Mouse (Mus musculus) frontal cortex, postnatal 25 days (tissue): ENCODE results near the gene Nsg2.
"Not testable (repeated sequence)": the region's sequence is repeated elsewhere in the genome, so short reads cannot be mapped to it uniquely, and the experiment has no call there.

ENCODE experiments used
- DNase-seq, 2 experiments: peaks; one replicate each; pipeline ENCODE4 v3.0.0; 2022; ENCODE audit warnings: low spot score in 2 of 2

The Nsg2 gene

DNA sequence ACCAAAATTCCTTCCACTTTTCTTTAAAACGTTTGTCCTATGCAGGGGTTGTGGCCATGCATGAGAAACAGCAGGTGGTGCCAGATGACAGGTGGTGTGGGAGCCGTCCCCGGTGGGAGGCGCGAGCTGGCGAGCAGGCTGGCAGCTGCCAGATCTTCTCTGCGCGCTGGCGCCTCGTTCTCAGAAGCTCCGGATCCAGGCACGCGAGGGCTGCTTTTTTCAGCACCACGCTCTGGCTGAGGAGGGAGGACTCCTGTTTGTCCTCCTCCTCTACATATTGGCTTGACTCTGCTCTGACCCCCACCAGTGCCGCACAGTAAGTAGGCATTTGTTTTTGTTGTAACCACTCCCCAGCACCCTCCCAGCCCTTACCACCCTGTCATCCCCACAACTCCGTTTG is at the start of gene Nsg2:
Gene Nsg2, plus strand, starts transcription at position 183 of the 400 bp plus-strand sequence.
- peak; percentile 66 to 76 for DNase-seq

DNA sequence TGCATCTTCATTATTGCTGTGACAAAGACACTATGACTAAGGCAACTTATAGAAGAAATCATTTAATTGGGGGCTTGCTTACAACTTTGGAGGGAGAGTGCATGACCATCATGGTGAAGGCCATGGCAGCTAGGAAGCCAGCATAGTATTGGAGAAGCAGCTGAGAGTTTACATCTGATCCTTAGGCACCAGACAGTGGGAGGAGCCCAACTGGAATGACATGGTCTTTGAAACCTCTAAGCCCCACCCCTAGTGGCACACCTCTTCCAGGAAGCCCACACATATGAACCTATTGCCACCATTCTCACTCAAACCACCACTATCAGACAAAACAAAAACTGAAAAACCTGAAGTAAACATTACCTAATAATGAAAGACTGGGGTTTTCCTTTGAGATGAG is 40.2 kb upstream of the Nsg2 start:
- DNase-seq, result no peak

- DNase-seq, result no peak
These were observed 36.3 kb upstream of the Nsg2 start for GRCm38 (mm10) chr11:31963993-31964392.

GRCm38 (mm10) chr11:31965256-31966134 is 34.8 kb upstream of the Nsg2 start, which contains the start of gene 4930524B15Rik:
Gene 4930524B15Rik, plus strand, starts transcription at chr11:31965592.
- DNase-seq, result no peak

DNA sequence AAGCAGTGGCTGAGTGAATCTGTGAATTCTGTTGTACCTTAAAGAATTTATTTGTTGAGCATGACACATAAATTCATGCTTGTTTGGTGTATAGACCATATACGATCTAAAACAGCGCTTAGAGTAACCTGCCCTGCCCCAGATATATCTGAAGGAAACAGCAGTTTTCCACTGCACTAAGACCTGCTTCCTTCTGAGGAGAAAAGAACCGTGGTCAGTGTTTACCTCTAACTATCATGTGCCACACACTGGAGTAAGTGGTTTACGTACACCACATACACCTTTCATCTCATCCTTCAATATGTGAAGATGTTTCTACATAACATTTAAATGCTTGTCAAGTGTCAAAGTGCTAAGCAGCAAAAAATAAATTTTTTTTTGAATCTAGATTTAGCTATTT is 26.1 kb upstream of the Nsg2 start:
- no peak for DNase-seq

GRCm38 (mm10) chr11:31974826-31975225 is 25.4 kb upstream of the Nsg2 start:
- no peak for DNase-seq

DNA sequence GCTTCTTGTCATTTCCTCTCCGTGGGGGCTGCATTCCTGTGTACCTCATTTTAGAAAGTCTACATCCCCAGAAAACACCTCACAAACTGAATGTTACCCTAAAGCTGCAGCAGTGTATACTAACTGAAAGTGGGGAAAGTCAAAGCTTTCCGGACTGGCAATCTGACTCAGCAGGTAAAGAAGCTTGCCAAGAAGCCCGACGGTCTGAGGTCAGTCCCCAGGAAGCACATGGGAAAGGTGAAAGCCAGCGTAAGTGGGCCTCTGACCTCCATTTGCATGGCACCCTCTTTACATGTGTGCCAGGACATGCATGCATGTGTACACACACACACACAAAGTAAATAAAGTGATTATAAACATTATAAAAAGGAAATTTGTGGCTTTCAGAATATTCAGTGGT is 24.6 kb upstream of the Nsg2 start:
- DNase-seq, result no peak

DNA sequence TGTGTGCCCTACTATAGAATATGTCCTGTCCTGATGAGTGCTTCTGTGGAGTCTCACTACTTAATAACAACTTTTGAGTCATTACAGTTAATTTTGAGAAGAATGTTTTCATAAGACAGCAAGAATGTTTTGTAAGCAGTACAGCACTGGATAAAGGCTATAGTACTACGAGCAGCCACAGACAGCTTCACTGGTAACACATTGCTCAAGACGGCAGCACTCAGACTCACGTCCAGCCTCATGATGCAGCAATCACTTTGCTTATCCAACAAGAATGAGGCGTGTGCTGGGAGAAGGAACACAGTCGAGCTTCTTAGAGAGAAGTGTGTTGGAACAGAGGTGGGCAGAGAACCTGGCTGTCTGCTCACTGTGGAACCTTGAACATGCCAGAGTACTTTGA is 24.1 kb upstream of the Nsg2 start:
- DNase-seq, result no peak

- not testable (repeated sequence) for DNase-seq
These were observed 20.2 kb upstream of the Nsg2 start for GRCm38 (mm10) chr11:31980089-31980488.

DNA sequence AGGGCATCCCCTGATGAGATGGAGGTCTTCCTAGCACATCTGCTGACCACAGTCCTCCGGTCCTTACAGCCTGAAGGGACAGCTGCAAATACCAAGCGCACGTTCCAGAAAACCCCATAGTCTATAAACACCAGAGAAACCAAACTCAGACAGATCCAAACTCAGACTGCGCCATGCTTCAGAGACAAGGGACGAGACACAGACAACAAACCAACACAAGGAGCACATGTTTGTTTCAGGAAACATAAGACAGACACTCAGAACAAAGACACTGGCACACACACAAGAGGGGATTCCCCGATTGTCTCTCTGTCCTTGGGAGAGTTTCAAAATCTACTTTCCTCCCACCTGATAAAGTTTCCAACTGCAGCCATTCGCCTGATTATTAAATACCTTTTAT is 18.4 kb upstream of the Nsg2 start:
- no peak for DNase-seq

GRCm38 (mm10) chr11:31982247-31982943 is 17.9 kb upstream of the Nsg2 start:
- DNase-seq, result not testable (repeated sequence)

GRCm38 (mm10) chr11:31983249-31983648 is 17.0 kb upstream of the Nsg2 start:
- no peak for DNase-seq

DNA sequence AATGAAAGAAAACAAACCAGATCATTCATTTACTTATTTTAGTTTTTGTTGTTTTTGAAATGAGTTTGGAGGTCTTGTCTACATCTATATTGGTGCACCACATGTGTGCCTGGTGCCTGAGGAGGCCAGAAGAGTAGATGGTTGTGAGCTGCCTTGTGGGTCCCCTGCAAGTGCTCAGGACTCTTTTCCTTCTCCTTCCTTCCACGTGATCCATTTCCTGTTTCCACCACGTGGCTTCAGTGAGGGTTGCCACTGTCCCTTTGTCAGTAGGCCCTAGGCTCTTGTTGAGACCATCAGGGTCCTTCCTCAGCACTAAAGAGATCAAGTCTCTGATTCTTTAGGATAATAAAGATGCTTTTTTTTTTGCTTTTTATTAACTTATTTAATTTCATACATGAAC is 15.5 kb upstream of the Nsg2 start:
- no peak for DNase-seq

GRCm38 (mm10) chr11:31992535-31992934 is 7.7 kb upstream of the Nsg2 start:
- no peak for DNase-seq

DNA sequence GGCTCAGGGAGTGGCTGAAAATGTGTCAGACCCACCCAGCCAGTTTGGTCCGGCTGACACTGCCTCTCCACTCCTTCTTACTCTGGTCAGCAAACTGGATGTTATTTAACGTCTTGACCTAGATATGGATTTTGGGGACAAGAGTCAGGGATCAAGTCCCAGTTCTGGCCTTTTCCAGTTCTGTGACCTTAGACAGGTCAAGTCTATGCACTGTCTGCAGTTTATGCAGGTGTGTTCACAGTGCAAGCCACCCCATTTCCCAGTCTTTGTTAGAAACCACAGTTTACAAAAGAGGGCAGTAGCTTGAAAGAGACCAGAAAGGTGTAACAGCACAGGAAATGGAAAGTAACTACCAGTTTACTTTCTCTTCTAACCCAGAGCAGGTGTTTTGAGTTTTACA is 547 bp upstream of the Nsg2 start:
- DNase-seq, result no peak

- DNase-seq, result no peak
These were observed 1.1 kb downstream of the Nsg2 start for GRCm38 (mm10) chr11:32001181-32001910.

- DNase-seq, result no peak
These were observed 2.4 kb downstream of the Nsg2 start for GRCm38 (mm10) chr11:32002670-32003072.

DNA sequence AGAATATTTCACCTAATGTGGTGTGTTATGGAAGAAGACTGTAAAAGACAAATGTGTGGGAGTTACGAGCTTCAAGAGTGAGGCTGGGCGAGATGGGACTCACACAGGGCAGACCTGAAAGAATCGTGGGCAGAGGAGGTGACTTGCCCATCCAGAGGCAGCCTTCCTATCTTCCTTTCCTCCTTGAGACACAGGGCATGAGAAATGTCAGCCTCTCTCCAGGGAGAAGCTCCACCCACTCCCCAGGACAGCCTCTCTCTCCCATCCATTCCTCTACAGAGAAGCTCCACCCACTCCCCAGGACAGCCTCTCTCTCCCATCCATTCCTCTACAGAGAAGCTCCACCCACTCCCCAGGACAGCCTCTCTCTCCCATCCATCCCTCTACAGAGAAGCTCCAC is 7.8 kb downstream of the Nsg2 start:
- DNase-seq, result not testable (repeated sequence)

DNA sequence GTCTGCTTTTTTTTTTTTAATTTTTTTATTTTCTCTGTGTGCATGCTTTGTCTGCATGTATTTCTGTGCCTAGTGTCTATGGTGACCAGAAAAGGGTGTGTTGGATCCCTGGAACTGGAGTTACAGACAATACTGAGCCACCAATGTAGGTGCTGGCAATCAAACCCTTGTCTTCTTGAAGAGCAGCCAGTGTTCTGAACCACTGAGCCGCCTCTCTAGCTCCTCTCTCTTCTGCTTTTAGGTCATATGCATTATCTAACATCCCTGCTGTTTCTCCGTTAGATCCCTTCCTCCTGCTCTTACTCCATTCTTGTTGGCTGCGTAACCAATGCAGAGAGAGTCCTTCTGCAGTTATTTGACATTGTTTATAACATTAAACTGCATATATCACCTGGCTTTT is 8.6 kb downstream of the Nsg2 start:
- no peak for DNase-seq

DNA sequence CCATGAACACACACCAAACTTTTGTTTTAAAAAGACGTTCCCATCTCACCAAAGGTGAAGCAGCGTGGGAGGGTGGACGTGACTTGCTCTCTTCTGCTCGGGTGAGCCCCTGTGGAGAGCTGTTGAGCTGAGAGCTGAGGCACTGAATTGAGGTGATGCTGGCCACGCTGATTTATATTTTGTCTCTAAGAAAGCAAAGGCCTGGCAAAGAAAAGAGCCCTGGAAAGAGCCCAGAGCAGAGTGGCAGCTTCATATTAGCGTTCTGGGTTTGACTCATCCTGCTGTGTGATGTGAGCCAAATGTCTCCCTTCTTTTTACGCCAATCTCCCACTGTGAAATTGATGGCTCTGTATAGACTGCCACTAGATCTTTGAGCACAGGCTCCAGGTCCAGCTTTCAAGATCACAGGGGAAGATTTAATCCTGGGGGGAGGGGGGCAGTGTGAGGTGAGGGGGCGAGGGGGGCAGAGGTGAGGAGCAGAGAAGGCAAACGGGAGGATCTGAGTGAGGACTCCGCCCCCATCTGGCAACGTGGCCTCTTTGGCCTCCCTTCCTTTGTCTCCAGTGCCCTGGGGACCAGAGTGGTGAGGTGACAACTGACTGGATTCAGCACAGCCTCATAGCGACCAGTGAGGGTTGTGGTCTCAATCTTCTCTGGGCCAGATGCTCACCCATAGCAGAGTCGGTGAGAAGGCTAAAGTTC is 9.8 kb downstream of the Nsg2 start:
- no peak for DNase-seq

DNA sequence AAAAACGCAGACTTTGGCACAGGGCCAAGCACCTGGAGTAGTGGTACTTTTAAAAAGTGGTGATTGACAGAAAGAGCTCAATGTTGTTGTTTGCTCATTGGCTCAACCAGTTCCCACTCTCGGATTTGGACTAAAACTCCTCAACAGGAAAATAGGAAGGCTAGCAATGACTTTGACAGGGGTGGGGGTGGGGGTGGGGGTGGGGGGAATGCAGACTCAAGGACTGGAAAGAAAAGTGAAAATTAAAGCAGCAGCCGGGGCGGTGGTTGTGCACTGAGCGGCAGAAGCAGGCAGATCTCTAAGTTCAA is 10.4 kb downstream of the Nsg2 start:
- DNase-seq, result no peak
